Mouse (Mus musculus) left cerebral cortex, postnatal 10 days (tissue): ENCODE results near the gene Slamf9. TPM values are rescaled to one million over a fixed set of nuclear protein-coding genes. Genes with fewer than 3 reads are reported as not detected.

ENCODE experiments used
- DNase-seq, 2 experiments: peaks; one replicate each; pipeline ENCODE4 v3.0.0; 2021 to 2022; ENCODE audit warnings: low spot score in 2 of 2, mixed read lengths in 1 of 2; ENCODE audit errors: extremely low spot score in 1 of 2
- intact Hi-C: fragments of 180-260 bp; cut with DNase I; formaldehyde crosslinking; loops from one replicate; pipeline ENCODE4 v1.15.1; 2025
- total RNA-seq, 2 experiments: library from RNA; stranded (reverse); gene quantifications; 2 replicates each; pipeline ENCODE4 v1.2.3; 2021

Gene Slamf9
- under 1 TPM; 0.43 to 0.81 TPM for total RNA-seq

GRCm38 (mm10) chr1:172475054-172475741 lies at the start of gene Slamf9:
Gene Slamf9 (plus strand): TSS chr1:172475358.
- DNase-seq: no peak
- intact Hi-C loops: no loop called here

- intact Hi-C loops: no loop called here
- DNase-seq: no peak
Measured at GRCm38 (mm10) chr1:172426419-172426818, 48.7 kb upstream of the Slamf9 start.

- DNase-seq: no peak
- intact Hi-C loops: no loop called here
Measured at GRCm38 (mm10) chr1:172427841-172428240, 47.3 kb upstream of the Slamf9 start.

- intact Hi-C loops: no loop called here
Measured at GRCm38 (mm10) chr1:172428614-172429013, 46.5 kb upstream of the Slamf9 start.

GRCm38 (mm10) chr1:172430731-172431220 lies 44.4 kb upstream of the Slamf9 start:
- intact Hi-C loops: no loop called here
- no peak for DNase-seq

More at GRCm38 (mm10) chr1:172428614-172429013, 46.5 kb upstream of the Slamf9 start:
- DNase-seq: no peak

- intact Hi-C loops: no loop called here
Measured at GRCm38 (mm10) chr1:172431836-172432586, 43.1 kb upstream of the Slamf9 start.

GRCm38 (mm10) chr1:172432587-172432955 lies 42.6 kb upstream of the Slamf9 start:
- intact Hi-C loops: no loop called here
- DNase-seq: no peak

More at GRCm38 (mm10) chr1:172431836-172432586, 43.1 kb upstream of the Slamf9 start:
- DNase-seq: peak in 1 of 2 experiments; percentile 35

- intact Hi-C loops: no loop called here
- no peak for DNase-seq
Measured at GRCm38 (mm10) chr1:172433012-172433850, 41.9 kb upstream of the Slamf9 start.

- intact Hi-C loops: no loop called here
- no peak for DNase-seq
Measured at GRCm38 (mm10) chr1:172433851-172434165, 41.4 kb upstream of the Slamf9 start.

GRCm38 (mm10) chr1:172436785-172437184 lies 38.4 kb upstream of the Slamf9 start:
- DNase-seq: no peak
- intact Hi-C loops: no loop called here

GRCm38 (mm10) chr1:172438621-172439020 lies 36.5 kb upstream of the Slamf9 start:
- no peak for DNase-seq
- intact Hi-C loops: no loop called here

- no peak for DNase-seq
Measured at GRCm38 (mm10) chr1:172440521-172440920, 34.6 kb upstream of the Slamf9 start.

GRCm38 (mm10) chr1:172441935-172442445 lies 33.2 kb upstream of the Slamf9 start:
- DNase-seq: no peak
- intact Hi-C loops: no loop called here

More at GRCm38 (mm10) chr1:172440521-172440920, 34.6 kb upstream of the Slamf9 start:
- intact Hi-C loops: no loop called here

- no peak for DNase-seq
- intact Hi-C loops: no loop called here
Measured at GRCm38 (mm10) chr1:172450226-172450625, 24.9 kb upstream of the Slamf9 start.

- no peak for DNase-seq
- intact Hi-C loops: no loop called here
Measured at GRCm38 (mm10) chr1:172450848-172451470, 24.2 kb upstream of the Slamf9 start.

GRCm38 (mm10) chr1:172452911-172453310 lies 22.2 kb upstream of the Slamf9 start:
- DNase-seq: no peak
- intact Hi-C loops: no loop called here

GRCm38 (mm10) chr1:172453810-172454209 lies 21.3 kb upstream of the Slamf9 start:
- DNase-seq: no peak
- intact Hi-C loops: no loop called here

- DNase-seq: no peak
- intact Hi-C loops: no loop called here
Measured at GRCm38 (mm10) chr1:172455416-172455815, 19.7 kb upstream of the Slamf9 start.
